Mouse (Mus musculus): ENCODE results near the gene Ctnna3.

GRCm38 (mm10) chr10:64083813-64084212 lies 653.9 kb downstream of the Ctnna3 start:
- TF ChIP-seq MAFK (IDR thresholded peaks at IDR 0.05; ENCODE audit: borderline replicate concordance, low read depth, low read length) (no peak), TCF12 (IDR thresholded peaks at IDR 0.05; ENCODE audit: low read depth, low read length) (no peak), POLR2A (IDR thresholded peaks at IDR 0.05; ENCODE audit: control insufficient read depth in 1 of 2, insufficient read depth in 1 of 2, low read depth in 1 of 2, low read length in 2 of 2, poor library complexity in 1 of 2) (no peak), CTCF (IDR thresholded peaks at IDR 0.05 in 2 of 3, conservative IDR thresholded peaks at IDR 0.05 in 1 of 3; ENCODE audit: control insufficient read depth in 1 of 3, insufficient read depth in 1 of 3, low read depth in 2 of 3, low read length in 3 of 3, poor library complexity in 1 of 3, severe bottlenecking in 1 of 3) (no peak), JUND (IDR thresholded peaks at IDR 0.05; ENCODE audit: low read depth, low read length) (no peak), TBP (IDR thresholded peaks at IDR 0.05; ENCODE audit: low read depth, low read length) (no peak), GATA1 (IDR thresholded peaks at IDR 0.05; ENCODE audit: low read depth, low read length) (no peak)
